Mouse (Mus musculus) neural tube, embryonic 11.5 days (tissue): Measurements from ENCODE around the gene Xrcc3. TPM values are rescaled to one million over a fixed set of nuclear protein-coding genes. Genes with fewer than 3 reads are reported as not detected.
A peak's percentile ranks its signal among the peaks of the same experiment; 100 is the strongest.

Experiments used
- ATAC-seq: fragments of 200-750 bp; cut with Nextera tagmentation; 2 replicates; pipeline ENCODE4 v1.8.0; 2017; ENCODE audit warnings: moderate number of reproducible peaks, mild to moderate bottlenecking, moderate TSS enrichment, moderate library complexity; ENCODE audit not compliant: insufficient read depth, low FRiP score, low TSS enrichment
- DNase-seq: peaks from one replicate; pipeline ENCODE4 v3.0.0-alpha.2; 2015; ENCODE audit warnings: low spot score
- H3K27ac ChIP-seq: fragments of 300-500 bp; sonication (generic); 2 replicates; pipeline ENCODE4 v1.5.1; 2014; ENCODE audit warnings: low read depth, mild to moderate bottlenecking, low read length
- H3K27me3 ChIP-seq: fragments of 300-500 bp; sonication (generic); 2 replicates; pipeline ENCODE4 v1.6.1; 2014; ENCODE audit warnings: mild to moderate bottlenecking, low read length, mixed read lengths; ENCODE audit not compliant: control insufficient read depth, insufficient read depth
- H3K36me3 ChIP-seq: fragments of 300-500 bp; sonication (generic); 2 replicates; pipeline ENCODE4 v1.6.1; 2014; ENCODE audit warnings: mild to moderate bottlenecking, low read length, moderate library complexity, mixed read lengths; ENCODE audit not compliant: control insufficient read depth, insufficient read depth
- H3K4me1 ChIP-seq: fragments of 300-500 bp; sonication (generic); 2 replicates; pipeline ENCODE4 v1.6.1; 2014; ENCODE audit warnings: low read length, mixed read lengths; ENCODE audit not compliant: control insufficient read depth, insufficient read depth
- H3K4me2 ChIP-seq: fragments of 300-500 bp; sonication (generic); 2 replicates; pipeline ENCODE4 v1.6.1; 2014; ENCODE audit warnings: low read depth, mild to moderate bottlenecking, moderate library complexity
- H3K4me3 ChIP-seq: fragments of 300-500 bp; sonication (generic); 2 replicates; pipeline ENCODE4 v1.5.1; 2014; ENCODE audit warnings: low read depth, low read length
- H3K9ac ChIP-seq: fragments of 300-500 bp; sonication (generic); 2 replicates; pipeline ENCODE4 v1.6.1; 2014; ENCODE audit warnings: mild to moderate bottlenecking, low read length
- H3K9me3 ChIP-seq: fragments of 300-500 bp; sonication (generic); 2 replicates; pipeline ENCODE4 v1.6.1; 2016; ENCODE audit warnings: low read length; ENCODE audit not compliant: control insufficient read depth
- WGBS: fragments of 180-500 bp; shearing (Covaris S2); extraction: QIAGEN DNeasy Blood & Tissue Kit; methylation state at CpG from one replicate; pipeline ENCODE4 v1.1.7; 2014; 5-methylcytosine and 5-hydroxymethylcytosine counted together
- polyA plus RNA-seq: library from polyadenylated mRNA; unstranded; fragments of >200 nt; fragmentation: Nextera tagmentation; extraction: Ambion mirVana; gene quantifications from 2 replicates; pipeline ENCODE4 v1.2.1, GENCODE M21; 2014

Xrcc3 gene
- polyA plus RNA-seq, 1 experiment from 2014 or later: 12.8 TPM

DNA sequence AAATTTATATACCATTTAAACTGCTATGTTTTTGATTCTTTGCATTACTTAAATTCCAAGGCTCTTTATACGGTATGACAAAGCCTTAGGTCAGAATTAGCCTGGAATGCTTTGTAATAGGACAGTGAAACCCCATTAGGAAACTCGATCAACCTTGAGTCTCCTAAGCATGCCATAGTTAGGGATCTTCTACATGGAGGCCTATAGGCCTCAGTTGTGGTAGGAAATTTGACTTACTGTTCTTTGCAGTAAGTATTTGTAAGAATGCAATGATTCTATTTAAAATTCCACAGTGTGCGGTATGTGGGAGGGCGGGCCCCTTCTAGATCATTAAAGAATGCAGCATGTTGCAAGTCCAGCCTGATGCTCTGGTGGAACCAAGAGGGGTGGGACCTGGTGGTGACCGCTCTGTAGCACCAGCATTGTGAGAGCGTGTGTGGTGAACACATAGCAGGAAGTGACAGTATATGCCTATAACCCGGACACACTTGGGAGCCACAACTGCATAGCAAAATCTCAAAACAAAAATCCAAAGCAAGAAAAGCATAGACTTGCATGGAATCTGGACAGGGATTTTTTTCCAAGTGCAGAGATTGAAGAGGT lies 53.3 kb downstream of the Xrcc3 start:
- Histone ChIP-seq H3K4me3 (peak overlapping the region; percentile 94), H3K27ac (no peak overlapping the region), H3K4me1 (peaks cover 14% of the 10 kb centered on the region), H3K27me3 (no peaks in the 10 kb centered on the region), H3K36me3 (no peaks in the 10 kb centered on the region; the same call in 1 of the 2 replicates), H3K4me2 (peak overlapping the region; percentile 99), H3K9ac (no peak overlapping the region; the same call in 1 of the 2 replicates), H3K9me3 (no peaks in the 10 kb centered on the region)
- DNase-seq (no peak), ATAC-seq (no peak)
- 86% methylated on average over 7 of the region's 7 CpGs for WGBS

DNA sequence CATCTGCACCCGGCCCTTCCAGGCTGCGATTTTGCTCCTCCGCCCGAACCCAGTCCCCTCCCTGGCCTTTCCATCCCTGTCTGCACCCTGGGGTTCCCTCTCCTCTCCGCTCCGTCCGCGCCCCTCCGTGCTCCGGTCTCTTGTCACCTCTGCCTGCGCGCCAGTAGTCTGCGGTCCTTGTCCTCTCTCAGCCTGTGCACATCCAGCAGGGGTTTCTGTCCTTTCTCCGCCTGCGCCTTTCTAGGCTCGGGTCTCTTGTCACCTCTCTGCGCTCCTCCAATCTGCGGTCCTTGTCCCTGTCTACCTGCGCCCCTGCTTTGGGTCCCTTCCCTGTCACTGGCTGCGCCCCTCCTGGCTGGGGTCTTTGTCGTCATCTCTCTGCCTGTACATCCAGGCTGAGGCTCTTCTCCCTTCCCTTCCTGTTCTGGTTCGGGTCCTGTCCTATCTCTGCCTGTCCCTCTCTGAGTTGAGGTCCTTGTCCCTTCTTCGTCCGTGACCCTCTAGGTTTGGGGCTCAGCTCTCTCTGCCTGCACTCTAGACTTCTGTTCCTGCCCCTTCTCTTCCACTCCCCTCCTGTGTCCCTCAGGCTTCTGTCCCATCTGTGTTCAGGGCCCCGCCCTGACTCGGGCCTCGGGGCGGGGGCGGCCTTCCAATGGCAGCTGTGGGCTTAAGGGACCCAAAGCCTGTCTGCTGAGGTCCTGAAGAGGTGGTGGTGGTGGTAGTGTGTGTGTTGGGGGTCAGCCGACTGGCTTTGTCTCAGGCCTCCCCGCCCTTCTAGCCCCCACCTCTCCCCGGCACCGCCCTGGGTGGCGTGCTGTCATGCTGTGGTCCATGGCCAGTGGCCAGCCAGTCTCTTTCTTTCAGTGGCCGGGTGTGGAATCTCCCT lies 54.3 kb downstream of the Xrcc3 start:
- DNase-seq (peak; percentile 67), ATAC-seq (peak; percentile 56)
- Histone ChIP-seq H3K9ac (peak overlapping the region; percentile 95), H3K4me1 (peaks cover 14% of the 10 kb centered on the region), H3K4me2 (peak overlapping the region; percentile 99), H3K27me3 (no peaks in the 10 kb centered on the region), H3K27ac (peak overlapping the region; percentile 94), H3K9me3 (no peaks in the 10 kb centered on the region), H3K4me3 (peak overlapping the region; percentile 94), H3K36me3 (no peaks in the 10 kb centered on the region; the same call in 1 of the 2 replicates)
- 3% methylated on average over 35 of the region's 35 CpGs for WGBS

- Histone ChIP-seq H3K9ac (peak within 1 kb of the TSS; percentile 95), H3K4me1 (peaks cover 14% of the 10 kb centered on the region), H3K36me3 (no peaks in the 10 kb centered on the region), H3K27me3 (no peaks in the 10 kb centered on the region), H3K9me3 (no peaks in the 10 kb centered on the region), H3K4me2 (peak within 1 kb of the TSS; percentile 99), H3K27ac (peak within 1 kb of the TSS; percentile 94), H3K4me3 (peak within 1 kb of the TSS; percentile 94)
- 1% methylated on average over 80 of the region's 85 CpGs for WGBS
- peak; percentile 88 for DNase-seq
- ATAC-seq: peak; percentile 72
These were observed 55.1 kb downstream of the Xrcc3 start, which contains the start of gene Klc1 for GRCm38 (mm10) chr12:111758381-111759175. Gene Klc1, plus strand, starts transcription at chr12:111758849.

GRCm38 (mm10) chr12:111757561-111758325 lies 55.9 kb downstream of the Xrcc3 start:
- H3K27me3 ChIP-seq: no peaks in the 10 kb centered on the region
- peak overlapping the region; percentile 99 for H3K4me2 ChIP-seq
- 41% methylated on average over 10 of the region's 10 CpGs for WGBS
- no peak overlapping the region; the same call in 1 of the 2 replicates for H3K27ac ChIP-seq
- H3K9me3 ChIP-seq: no peaks in the 10 kb centered on the region
- peak overlapping the region; percentile 95 for H3K9ac ChIP-seq
- peaks cover 14% of the 10 kb centered on the region for H3K4me1 ChIP-seq
- H3K4me3 ChIP-seq: peak overlapping the region; percentile 94
- ATAC-seq: no peak
- H3K36me3 ChIP-seq: no peaks in the 10 kb centered on the region
- no peak for DNase-seq

- 48% methylated on average over 5 of the region's 5 CpGs for WGBS
These were observed 57.0 kb downstream of the Xrcc3 start for GRCm38 (mm10) chr12:111756698-111757082.

GRCm38 (mm10) chr12:111756082-111756697 lies 57.5 kb downstream of the Xrcc3 start:
- 70% methylated on average over 4 of the region's 4 CpGs for WGBS
- Histone ChIP-seq H3K36me3 (no peaks in the 10 kb centered on the region), H3K27me3 (no peaks in the 10 kb centered on the region), H3K9me3 (no peaks in the 10 kb centered on the region), H3K4me3 (no peak overlapping the region), H3K4me1 (peaks cover 14% of the 10 kb centered on the region), H3K27ac (no peak overlapping the region), H3K9ac (no peak overlapping the region), H3K4me2 (no peak overlapping the region)
- ATAC-seq: no peak
- DNase-seq: no peak

More at GRCm38 (mm10) chr12:111756698-111757082, 57.0 kb downstream of the Xrcc3 start:
- no peak overlapping the region for H3K4me2 ChIP-seq
- no peaks in the 10 kb centered on the region for H3K36me3 ChIP-seq
- H3K27me3 ChIP-seq: no peaks in the 10 kb centered on the region
- H3K4me1 ChIP-seq: peaks cover 14% of the 10 kb centered on the region
- no peaks in the 10 kb centered on the region for H3K9me3 ChIP-seq
- no peak for DNase-seq
- no peak overlapping the region for H3K27ac ChIP-seq
- no peak overlapping the region for H3K9ac ChIP-seq
- no peak for ATAC-seq
- no peak overlapping the region for H3K4me3 ChIP-seq

GRCm38 (mm10) chr12:111755231-111755630 lies 58.4 kb downstream of the Xrcc3 start:
- no peaks in the 10 kb centered on the region for H3K9me3 ChIP-seq
- H3K27ac ChIP-seq: no peak overlapping the region
- 61% methylated on average over 2 of the region's 2 CpGs for WGBS

More at GRCm38 (mm10) chr12:111755231-111755630, 58.4 kb downstream of the Xrcc3 start:
- no peak for DNase-seq
- no peak for ATAC-seq
- Histone ChIP-seq H3K9ac (no peak overlapping the region), H3K4me3 (no peak overlapping the region), H3K4me2 (no peak overlapping the region), H3K4me1 (peaks cover 8% of the 10 kb centered on the region), H3K27me3 (no peaks in the 10 kb centered on the region), H3K36me3 (no peaks in the 10 kb centered on the region)
